Mouse (Mus musculus) embryonic facial prominence, embryonic 12.5 days (tissue): ENCODE measurements around the gene Gm10382. TPM values are rescaled to one million over a fixed set of nuclear protein-coding genes. Genes with fewer than 3 reads are reported as not detected.

Experiments used
- ATAC-seq: fragments of 200-750 bp; cut with Nextera tagmentation; 2 replicates; pipeline ENCODE4 v1.8.0; 2017; ENCODE audit not compliant: insufficient number of reproducible peaks, insufficient read depth, low FRiP score, low TSS enrichment
- H3K27ac ChIP-seq: fragments of 300-500 bp; sonication (generic); 2 replicates; pipeline ENCODE4 v1.5.1; 2016; ENCODE audit warnings: mild to moderate bottlenecking
- H3K27me3 ChIP-seq: fragments of 300-500 bp; sonication (generic); 2 replicates; pipeline ENCODE4 v1.6.1; 2016; ENCODE audit warnings: mild to moderate bottlenecking, moderate library complexity
- H3K36me3 ChIP-seq: fragments of 300-500 bp; sonication (generic); 2 replicates; pipeline ENCODE4 v1.6.1; 2016; ENCODE audit warnings: mild to moderate bottlenecking
- H3K4me1 ChIP-seq: fragments of 300-500 bp; sonication (generic); 2 replicates; pipeline ENCODE4 v1.6.1; 2016
- H3K4me2 ChIP-seq: fragments of 300-500 bp; sonication (generic); replicated peaks from 2 replicates; pipeline ENCODE4 v1.6.1; 2016; ENCODE audit warnings: mild to moderate bottlenecking, moderate library complexity
- H3K4me3 ChIP-seq: fragments of 300-500 bp; sonication (generic); 2 replicates; pipeline ENCODE4 v1.5.1; 2016; ENCODE audit warnings: mild to moderate bottlenecking
- H3K9ac ChIP-seq: fragments of 300-500 bp; sonication (generic); 2 replicates; pipeline ENCODE4 v1.6.1; 2016; ENCODE audit warnings: mild to moderate bottlenecking, moderate library complexity
- H3K9me3 ChIP-seq: fragments of 300-500 bp; sonication (generic); 2 replicates; pipeline ENCODE4 v1.6.1; 2016; ENCODE audit warnings: mild to moderate bottlenecking, moderate library complexity
- WGBS: fragments of 180-500 bp; shearing (Covaris S2); methylation state at CpG from one replicate; pipeline ENCODE4 v1.1.7; 2016; 5-methylcytosine and 5-hydroxymethylcytosine counted together
- polyA plus RNA-seq: library from polyadenylated mRNA; unstranded; fragments of >200 nt; fragmentation: Nextera tagmentation; extraction: Ambion mirVana; gene quantifications from 2 replicates; pipeline ENCODE4 v1.2.1, GENCODE M21; 2016

Gm10382 gene
- polyA plus RNA-seq, 1 experiment from 2014 or later: 0.31 TPM

GRCm38 (mm10) chr5:125402476-125402875 lies 13.4 kb downstream of the Gm10382 start:
- Histone ChIP-seq H3K4me1 (peaks cover 7% of the 10 kb centered on the region), H3K27me3 (no peaks in the 10 kb centered on the region), H3K4me3 (no peak overlapping the region), H3K4me2 (no peak overlapping the region), H3K27ac (no peak overlapping the region), H3K36me3 (no peaks in the 10 kb centered on the region), H3K9me3 (no peaks in the 10 kb centered on the region), H3K9ac (no peak overlapping the region)
- 51% methylated on average over 10 of the region's 10 CpGs for WGBS
- ATAC-seq: no peak

DNA sequence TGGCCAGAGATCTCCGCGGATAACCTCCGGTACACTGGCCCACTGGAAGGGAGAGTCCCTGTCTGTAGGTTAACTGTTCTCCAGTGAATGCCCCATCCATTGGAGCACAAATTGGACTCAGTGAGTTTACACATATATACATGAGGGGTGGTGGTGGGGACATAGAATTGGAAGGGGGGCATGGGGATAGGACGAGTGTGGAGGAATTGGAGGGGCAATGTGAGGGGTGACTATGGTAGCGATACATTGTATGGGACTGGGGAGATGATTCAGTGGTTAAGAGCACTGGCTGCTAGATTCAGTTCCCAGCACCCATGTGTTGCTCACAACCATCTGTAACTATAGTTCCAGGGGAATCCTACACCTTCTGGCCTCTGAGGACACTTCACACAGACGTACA lies 13.9 kb downstream of the Gm10382 start:
- no peak overlapping the region for H3K27ac ChIP-seq
- no peaks in the 10 kb centered on the region for H3K9me3 ChIP-seq
- no peak overlapping the region for H3K4me2 ChIP-seq
- H3K9ac ChIP-seq: no peak overlapping the region
- no peak overlapping the region for H3K4me3 ChIP-seq
- H3K27me3 ChIP-seq: no peaks in the 10 kb centered on the region
- peaks cover 7% of the 10 kb centered on the region for H3K4me1 ChIP-seq
- WGBS: 48% methylated on average over 6 of the region's 6 CpGs
- no peak for ATAC-seq
- H3K36me3 ChIP-seq: no peaks in the 10 kb centered on the region

GRCm38 (mm10) chr5:125403481-125404465 lies 14.7 kb downstream of the Gm10382 start:
- H3K9ac ChIP-seq: no peak overlapping the region; the same call in 1 of the 2 replicates
- no peaks in the 10 kb centered on the region for H3K36me3 ChIP-seq
- 11% methylated on average over 31 of the region's 31 CpGs for WGBS
- H3K4me1 ChIP-seq: peaks cover 7% of the 10 kb centered on the region
- no peak overlapping the region for H3K27ac ChIP-seq
- no peaks in the 10 kb centered on the region for H3K9me3 ChIP-seq
- peak overlapping the region; percentile 57 for H3K4me2 ChIP-seq
- H3K4me3 ChIP-seq: peak overlapping the region; percentile 38
- 0 out of 2 replicates have a peak, but pooled peaks have one; percentile 8 for ATAC-seq
- no peaks in the 10 kb centered on the region for H3K27me3 ChIP-seq

- Histone ChIP-seq H3K9ac (peak overlapping the region; percentile 53), H3K4me3 (peak overlapping the region; percentile 56), H3K27me3 (no peaks in the 10 kb centered on the region), H3K27ac (peak overlapping the region; percentile 81), H3K4me2 (peak overlapping the region; percentile 63), H3K36me3 (no peaks in the 10 kb centered on the region), H3K9me3 (no peaks in the 10 kb centered on the region), H3K4me1 (peaks cover 7% of the 10 kb centered on the region)
- no peak for ATAC-seq
- 2% methylated on average over 7 of the region's 7 CpGs for WGBS
Measured at GRCm38 (mm10) chr5:125404536-125404902, 15.4 kb downstream of the Gm10382 start.

DNA sequence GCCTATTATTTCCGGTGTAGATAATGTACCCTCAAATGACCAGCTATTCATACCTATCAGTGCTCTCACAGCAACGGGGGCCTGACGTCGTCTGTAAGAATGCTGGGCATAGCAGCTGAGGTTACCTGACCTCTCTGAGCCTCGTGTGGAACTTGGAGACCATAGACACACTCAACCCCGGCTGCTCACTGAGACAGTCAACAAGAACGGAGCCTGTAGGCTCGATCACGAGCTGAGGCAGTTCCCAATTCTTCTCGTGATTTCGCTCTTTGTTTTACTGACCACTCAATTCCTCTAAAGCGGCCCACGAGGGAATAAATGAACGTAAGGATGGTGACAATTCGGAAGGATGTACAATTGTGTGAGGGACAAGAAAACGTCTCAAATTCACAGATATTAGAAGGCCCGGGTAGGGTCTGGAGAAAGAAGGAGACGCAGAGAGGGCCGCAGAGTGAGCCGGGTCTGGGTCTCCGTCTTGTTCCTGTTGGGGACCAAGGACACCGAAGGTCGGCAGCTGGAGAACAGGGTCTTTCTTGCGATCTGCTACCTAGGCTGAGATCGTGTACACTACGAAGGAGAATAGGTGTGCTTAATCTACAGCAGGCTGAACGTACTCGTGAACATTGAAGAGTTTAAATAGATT lies 15.9 kb downstream of the Gm10382 start:
- Histone ChIP-seq H3K27ac (peak overlapping the region; percentile 81), H3K27me3 (no peaks in the 10 kb centered on the region), H3K4me3 (peak overlapping the region; percentile 56), H3K4me2 (peak overlapping the region; percentile 63), H3K4me1 (peaks cover 12% of the 10 kb centered on the region), H3K36me3 (no peaks in the 10 kb centered on the region), H3K9ac (peak overlapping the region; percentile 53), H3K9me3 (no peaks in the 10 kb centered on the region)
- under 1% methylated on average over 28 of the region's 28 CpGs for WGBS
- peak; percentile 52; the same call in 1 of the 2 replicates for ATAC-seq

GRCm38 (mm10) chr5:125405546-125406248 lies 16.6 kb downstream of the Gm10382 start:
- Histone ChIP-seq H3K9ac (peak overlapping the region; percentile 51), H3K36me3 (no peaks in the 10 kb centered on the region), H3K4me3 (peak overlapping the region; percentile 56), H3K27me3 (no peaks in the 10 kb centered on the region), H3K4me1 (peaks cover 13% of the 10 kb centered on the region), H3K4me2 (peak overlapping the region; percentile 76), H3K9me3 (no peaks in the 10 kb centered on the region), H3K27ac (peak overlapping the region; percentile 81)
- ATAC-seq: no peak
- under 1% methylated on average over 31 of the region's 31 CpGs for WGBS

- Histone ChIP-seq H3K9me3 (no peaks in the 10 kb centered on the region), H3K9ac (peak overlapping the region; percentile 51), H3K27ac (peak overlapping the region; percentile 79), H3K27me3 (no peaks in the 10 kb centered on the region), H3K36me3 (no peaks in the 10 kb centered on the region), H3K4me1 (peaks cover 13% of the 10 kb centered on the region), H3K4me2 (peak overlapping the region; percentile 76), H3K4me3 (peak overlapping the region; percentile 56)
- ATAC-seq: no peak
- WGBS: under 1% methylated on average over 20 of the region's 20 CpGs
Measured at GRCm38 (mm10) chr5:125406322-125407016, 17.3 kb downstream of the Gm10382 start.

- no peak for ATAC-seq
- Histone ChIP-seq H3K4me3 (peak overlapping the region; percentile 56), H3K36me3 (no peaks in the 10 kb centered on the region), H3K9ac (peak overlapping the region; percentile 51), H3K4me1 (peaks cover 13% of the 10 kb centered on the region), H3K4me2 (peak overlapping the region; percentile 76), H3K27me3 (no peaks in the 10 kb centered on the region), H3K27ac (peak overlapping the region; percentile 79), H3K9me3 (no peaks in the 10 kb centered on the region)
- WGBS: 56% methylated on average over 13 of the region's 13 CpGs
Measured at GRCm38 (mm10) chr5:125407020-125407830, 18.1 kb downstream of the Gm10382 start.

GRCm38 (mm10) chr5:125407910-125408575 lies 18.9 kb downstream of the Gm10382 start:
- Histone ChIP-seq H3K9me3 (no peaks in the 10 kb centered on the region), H3K4me3 (no peak overlapping the region), H3K9ac (no peak overlapping the region), H3K27me3 (no peaks in the 10 kb centered on the region), H3K27ac (no peak overlapping the region), H3K4me2 (0 out of 2 replicates have a peak overlapping the region, but pooled peaks have one; percentile 42), H3K36me3 (no peaks in the 10 kb centered on the region), H3K4me1 (peaks cover 13% of the 10 kb centered on the region)
- no peak for ATAC-seq
- WGBS: 65% methylated on average over 14 of the region's 14 CpGs

GRCm38 (mm10) chr5:125408842-125409241 lies 19.7 kb downstream of the Gm10382 start:
- Histone ChIP-seq H3K4me3 (peak overlapping the region; percentile 33), H3K9me3 (no peaks in the 10 kb centered on the region), H3K27me3 (no peaks in the 10 kb centered on the region), H3K27ac (no peak overlapping the region), H3K36me3 (peaks cover 6% of the 10 kb centered on the region; the same call in 1 of the 2 replicates), H3K9ac (no peak overlapping the region), H3K4me2 (peak overlapping the region; percentile 42), H3K4me1 (peaks cover 13% of the 10 kb centered on the region)
- peak; percentile 18; the same call in 1 of the 2 replicates for ATAC-seq
- WGBS: under 1% methylated on average over 13 of the region's 13 CpGs
